Mouse (Mus musculus) liver, embryonic 14.5 days (tissue): ENCODE measurements around the gene Rab3gap2.

Source experiments
- CTCF ChIP-seq: IDR thresholded peaks from 2 replicates; pipeline ENCODE4 v1.5.1; 2016; ENCODE audit warnings: antibody characterized with exemption, low read depth, control low read depth
- EP300 ChIP-seq: IDR thresholded peaks from 2 replicates; pipeline ENCODE4 v1.6.1; 2016; ENCODE audit warnings: antibody characterized with exemption, low read depth

- TF ChIP-seq CTCF = no peak
- no peak for TF ChIP-seq EP300
Observed at GRCm38 (mm10) chr1:185335231-185335765, 131.4 kb downstream of the Rab3gap2 start.
